Mouse (Mus musculus) CH12.LX (cell line): ENCODE results near the gene Gm20695.

Source experiments
- BHLHE40 ChIP-seq: IDR thresholded peaks from 2 replicates; pipeline ENCODE4 v1.6.1; 2011; ENCODE audit warnings: mild to moderate bottlenecking, low read depth, low read length, improper control_type of control experiment
- CTCF ChIP-seq, 2 experiments: IDR thresholded peaks in 1 of 2; conservative IDR thresholded peaks in 1 of 2; 2 replicates each; pipeline ENCODE4 v1.5.1; 2011 to 2012; ENCODE audit warnings: low read depth in 2 of 2, low read length in 2 of 2, improper control_type of control experiment in 1 of 2, inconsistent platforms in 1 of 2, mild to moderate bottlenecking in 1 of 2, moderate library complexity in 1 of 2
- ELF1 ChIP-seq: IDR thresholded peaks from 2 replicates; pipeline ENCODE4 v1.6.1; 2014; ENCODE audit warnings: low read depth, mild to moderate bottlenecking, inconsistent platforms, low read length, improper control_type of control experiment
- EP300 ChIP-seq: IDR thresholded peaks from 2 replicates; pipeline ENCODE4 v1.6.1; 2011; ENCODE audit warnings: low read length, improper control_type of control experiment
- GABPA ChIP-seq: IDR thresholded peaks from 2 replicates; pipeline ENCODE4 v1.6.1; 2012; ENCODE audit warnings: low read depth, low read length, improper control_type of control experiment, inconsistent platforms; ENCODE audit not compliant: insufficient replicate concordance
- MEF2A ChIP-seq: IDR thresholded peaks from 2 replicates; pipeline ENCODE4 v1.6.1; 2014; ENCODE audit warnings: low read depth, mild to moderate bottlenecking, inconsistent platforms, low read length, improper control_type of control experiment, borderline replicate concordance
- MXI1 ChIP-seq: IDR thresholded peaks from 2 replicates; pipeline ENCODE4 v1.6.1; 2011; ENCODE audit warnings: mild to moderate bottlenecking, low read depth, low read length, improper control_type of control experiment
- POLR2A ChIP-seq: IDR thresholded peaks from 2 replicates; pipeline ENCODE4 v1.6.1; 2011; ENCODE audit warnings: low read depth, mild to moderate bottlenecking, improper control_type of control experiment, low read length
- POLR2AphosphoS2 ChIP-seq: IDR thresholded peaks from 2 replicates; pipeline ENCODE4 v1.6.1; 2011; ENCODE audit warnings: low read depth, low read length, improper control_type of control experiment
- RAD21 ChIP-seq: IDR thresholded peaks from 2 replicates; pipeline ENCODE4 v1.6.1; 2011; ENCODE audit warnings: low read depth, mild to moderate bottlenecking, low read length, improper control_type of control experiment, moderate library complexity
- UBTF ChIP-seq: IDR thresholded peaks from 2 replicates; pipeline ENCODE4 v1.6.1; 2012; ENCODE audit warnings: low read depth, mild to moderate bottlenecking, inconsistent platforms, low read length, improper control_type of control experiment, moderate library complexity
- USF1 ChIP-seq: IDR thresholded peaks from 2 replicates; pipeline ENCODE4 v1.6.1; 2014; ENCODE audit warnings: low read depth, mild to moderate bottlenecking, inconsistent platforms, low read length, improper control_type of control experiment
- ZMIZ1 ChIP-seq: IDR thresholded peaks from 2 replicates; pipeline ENCODE4 v1.6.1; 2012; ENCODE audit warnings: low read depth, mild to moderate bottlenecking, inconsistent platforms, low read length, improper control_type of control experiment

DNA sequence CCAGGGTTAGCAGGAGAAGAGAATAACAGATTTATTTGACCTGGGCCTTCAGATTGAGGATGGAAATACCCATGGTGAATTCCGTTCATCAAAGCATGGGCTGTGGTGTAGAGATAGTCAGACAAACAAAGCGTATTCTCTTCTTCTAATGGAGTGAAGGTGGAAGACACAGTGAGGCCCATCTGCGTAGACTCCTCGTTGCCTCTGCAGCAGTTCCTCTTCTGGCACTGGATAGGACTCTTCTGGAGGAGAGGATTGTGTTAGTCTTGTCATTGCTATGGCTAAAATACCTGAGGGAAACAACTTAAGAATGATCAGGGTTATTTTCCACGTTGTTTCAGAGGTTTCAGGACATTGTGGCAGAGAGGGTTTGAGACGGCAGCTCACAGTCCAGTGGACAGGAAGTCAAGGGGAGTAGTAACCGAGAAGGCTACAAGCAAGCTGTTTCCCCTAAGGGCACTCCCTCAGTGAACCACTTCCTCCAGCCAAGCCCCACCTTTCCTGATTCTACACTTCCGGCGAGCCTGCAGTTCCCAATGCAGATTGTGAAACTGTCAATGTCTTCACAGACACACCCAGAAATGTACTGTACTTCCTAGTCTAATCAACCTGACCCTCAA lies 10.8 kb downstream of the Gm20695 start:
- TF ChIP-seq CTCF (conservative IDR thresholded peaks at IDR 0.05 in 1 of 2, IDR thresholded peaks at IDR 0.05 in 1 of 2; ENCODE audit: low read depth in 2 of 2, low read length in 2 of 2) (no peak), POLR2A (peak; percentile 99), UBTF (no peak), USF1 (no peak), EP300 (no peak), RAD21 (no peak), MXI1 (peak; percentile 89), ELF1 (peak; percentile 93), MEF2A (no peak), BHLHE40 (no peak), POLR2AphosphoS2 (peak; percentile 89; the same call in 1 of the 2 replicates), ZMIZ1 (peak; percentile 90), GABPA (no peak)
